Mouse (Mus musculus) stomach, postnatal 0 days (tissue): Measurements from ENCODE around the gene Sema7a. TPM values are rescaled to one million over a fixed set of nuclear protein-coding genes. Genes with fewer than 3 reads are reported as not detected.

Experiments
- ATAC-seq: fragments of 200-750 bp; cut with Nextera tagmentation; 2 replicates; pipeline ENCODE4 v1.8.0; 2017; ENCODE audit not compliant: low FRiP score, low TSS enrichment
- DNase-seq: peaks from one replicate; pipeline ENCODE4 v3.0.0-alpha.2; 2016; ENCODE audit warnings: low spot score
- H3K27ac ChIP-seq: fragments of 300-500 bp; sonication (generic); replicated peaks from 2 replicates; pipeline ENCODE4 v1.5.1; 2014; ENCODE audit warnings: mild to moderate bottlenecking, control low read depth
- H3K27me3 ChIP-seq: fragments of 300-500 bp; sonication (generic); 2 replicates; pipeline ENCODE4 v1.6.1; 2014; ENCODE audit warnings: low read length; ENCODE audit not compliant: control insufficient read depth, insufficient read depth
- H3K36me3 ChIP-seq: fragments of 300-500 bp; sonication (generic); 2 replicates; pipeline ENCODE4 v1.6.1; 2014; ENCODE audit warnings: low read length, mixed read lengths; ENCODE audit not compliant: control insufficient read depth, insufficient read depth
- H3K4me1 ChIP-seq: fragments of 300-500 bp; sonication (generic); replicated peaks from 2 replicates; pipeline ENCODE4 v1.6.1; 2014; ENCODE audit warnings: antibody characterized with exemption; ENCODE audit not compliant: control insufficient read depth, insufficient read depth
- H3K4me2 ChIP-seq: fragments of 300-500 bp; sonication (generic); replicated peaks from 2 replicates; pipeline ENCODE4 v1.6.1; 2014; ENCODE audit warnings: low read depth, mild to moderate bottlenecking, control low read depth, moderate library complexity
- H3K4me3 ChIP-seq: fragments of 300-500 bp; sonication (generic); 2 replicates; pipeline ENCODE4 v1.5.1; 2014; ENCODE audit warnings: low read depth, low read length, control low read depth
- H3K9ac ChIP-seq: fragments of 300-500 bp; sonication (generic); 2 replicates; pipeline ENCODE4 v1.6.1; 2014; ENCODE audit warnings: mild to moderate bottlenecking, low read length, control low read depth, mixed read lengths
- H3K9me3 ChIP-seq: fragments of 300-500 bp; sonication (generic); 2 replicates; pipeline ENCODE4 v1.6.1; 2016; ENCODE audit warnings: low read length; ENCODE audit not compliant: control insufficient read depth
- CTCF ChIP-seq: IDR thresholded peaks from 2 replicates; pipeline ENCODE4 v1.5.1; 2016; ENCODE audit warnings: antibody characterized with exemption, low read depth, mild to moderate bottlenecking, moderate library complexity
- EP300 ChIP-seq: optimal IDR thresholded peaks from 2 replicates; pipeline ENCODE3; 2016; ENCODE audit warnings: antibody characterized with exemption
- WGBS: fragments of 180-500 bp; shearing (Covaris S2); extraction: QIAGEN DNeasy Blood & Tissue Kit; methylation state at CpG from one replicate; pipeline ENCODE4 v1.1.7; 2014; 5-methylcytosine and 5-hydroxymethylcytosine counted together
- polyA plus RNA-seq: library from polyadenylated mRNA; unstranded; fragments of >200 nt; fragmentation: Nextera tagmentation; extraction: Ambion mirVana; gene quantifications from 2 replicates; pipeline ENCODE4 v1.2.1, GENCODE M21; 2015

Sema7a gene
- polyA plus RNA-seq, 1 experiment from 2014 or later = 1.0 TPM

- Histone ChIP-seq H3K4me3 (no peak overlapping the region), H3K27me3 (no peaks in the 10 kb centered on the region), H3K9ac (no peak overlapping the region), H3K9me3 (no peaks in the 10 kb centered on the region), H3K4me2 (no peak overlapping the region), H3K27ac (no peak overlapping the region), H3K36me3 (no peaks in the 10 kb centered on the region), H3K4me1 (no peaks in the 10 kb centered on the region)
- DNase-seq (no peak), ATAC-seq (no peak)
- 75% methylated on average over 17 of the region's 17 CpGs for WGBS
- TF ChIP-seq CTCF = no peak
- TF ChIP-seq EP300 = no peak
These were observed 20.3 kb downstream of the Sema7a start for GRCm38 (mm10) chr9:57959886-57960866.

GRCm38 (mm10) chr9:57961226-57961625 is 21.3 kb downstream of the Sema7a start:
- DNase-seq (no peak), ATAC-seq (no peak)
- H3K27ac ChIP-seq = no peak overlapping the region
- TF ChIP-seq EP300 (no peak), CTCF (no peak)
- no peak overlapping the region for H3K4me2 ChIP-seq
- H3K9ac ChIP-seq = no peak overlapping the region
- H3K9me3 ChIP-seq = no peaks in the 10 kb centered on the region
- H3K4me3 ChIP-seq = no peak overlapping the region
- H3K36me3 ChIP-seq = no peaks in the 10 kb centered on the region
- H3K4me1 ChIP-seq = no peaks in the 10 kb centered on the region
- 89% methylated on average over 15 of the region's 15 CpGs for WGBS
- no peaks in the 10 kb centered on the region for H3K27me3 ChIP-seq

- Histone ChIP-seq H3K27ac (no peak overlapping the region; the same call in 1 of the 2 replicates), H3K9ac (no peak overlapping the region), H3K4me1 (no peaks in the 10 kb centered on the region), H3K9me3 (no peaks in the 10 kb centered on the region), H3K4me3 (no peak overlapping the region), H3K36me3 (no peaks in the 10 kb centered on the region), H3K27me3 (no peaks in the 10 kb centered on the region), H3K4me2 (no peak overlapping the region)
- 51% methylated on average over 17 of the region's 17 CpGs for WGBS
- DNase-seq (no peak), ATAC-seq (no peak)
- no peak for TF ChIP-seq EP300
- no peak for TF ChIP-seq CTCF
These were observed 22.2 kb downstream of the Sema7a start for GRCm38 (mm10) chr9:57961863-57962778.

GRCm38 (mm10) chr9:57963249-57963997 is 23.5 kb downstream of the Sema7a start:
- no peak overlapping the region for H3K4me2 ChIP-seq
- H3K36me3 ChIP-seq = no peaks in the 10 kb centered on the region
- no peaks in the 10 kb centered on the region for H3K9me3 ChIP-seq
- no peak for TF ChIP-seq EP300
- 84% methylated on average over 4 of the region's 4 CpGs for WGBS
- no peak overlapping the region for H3K9ac ChIP-seq
- H3K27ac ChIP-seq = no peak overlapping the region
- no peak overlapping the region for H3K4me3 ChIP-seq
- H3K27me3 ChIP-seq = no peaks in the 10 kb centered on the region
- no peak for ATAC-seq
- no peak for DNase-seq
- H3K4me1 ChIP-seq = no peaks in the 10 kb centered on the region

GRCm38 (mm10) chr9:57963998-57964395 is 24.1 kb downstream of the Sema7a start:
- H3K4me3 ChIP-seq = no peak overlapping the region
- no peak overlapping the region for H3K27ac ChIP-seq
- no peak for ATAC-seq
- no peaks in the 10 kb centered on the region for H3K9me3 ChIP-seq
- H3K4me2 ChIP-seq = no peak overlapping the region
- WGBS = 85% methylated on average over 5 of the region's 5 CpGs
- TF ChIP-seq CTCF (no peak), EP300 (no peak)
- no peaks in the 10 kb centered on the region for H3K36me3 ChIP-seq
- H3K4me1 ChIP-seq = no peaks in the 10 kb centered on the region
- no peak overlapping the region for H3K9ac ChIP-seq
- DNase-seq = no peak
- no peaks in the 10 kb centered on the region for H3K27me3 ChIP-seq
